Mouse (Mus musculus) forebrain, embryonic 12.5 days (tissue): ENCODE data around the gene Gnat1. TPM values are rescaled to one million over a fixed set of nuclear protein-coding genes. Genes with fewer than 3 reads are reported as not detected.
"Not testable (repeated sequence)": the region's sequence is repeated elsewhere in the genome, so short reads cannot be mapped to it uniquely, and the experiment has no call there.

ENCODE experiments used
- ATAC-seq: fragments of 200-750 bp; cut with Nextera tagmentation; 2 replicates; pipeline ENCODE4 v1.8.0; 2017; ENCODE audit warnings: moderate TSS enrichment; ENCODE audit not compliant: low FRiP score
- H3K27ac ChIP-seq: fragments of 300-500 bp; sonication (generic); 2 replicates; pipeline ENCODE4 v1.5.1; 2016; ENCODE audit warnings: mild to moderate bottlenecking
- H3K27me3 ChIP-seq: fragments of 300-500 bp; sonication (generic); 2 replicates; pipeline ENCODE4 v1.6.1; 2016; ENCODE audit warnings: mild to moderate bottlenecking
- H3K36me3 ChIP-seq: fragments of 300-500 bp; sonication (generic); replicated peaks from 2 replicates; pipeline ENCODE4 v1.6.1; 2016; ENCODE audit warnings: mild to moderate bottlenecking
- H3K4me1 ChIP-seq: fragments of 300-500 bp; sonication (generic); 2 replicates; pipeline ENCODE4 v1.6.1; 2016
- H3K4me2 ChIP-seq: fragments of 300-500 bp; sonication (generic); 2 replicates; pipeline ENCODE4 v1.6.1; 2016; ENCODE audit warnings: mild to moderate bottlenecking, moderate library complexity
- H3K4me3 ChIP-seq: fragments of 300-500 bp; sonication (generic); replicated peaks from 2 replicates; pipeline ENCODE4 v1.5.1; 2016; ENCODE audit warnings: mild to moderate bottlenecking
- H3K9ac ChIP-seq: fragments of 300-500 bp; sonication (generic); 2 replicates; pipeline ENCODE4 v1.6.1; 2016; ENCODE audit warnings: mild to moderate bottlenecking
- H3K9me3 ChIP-seq: fragments of 300-500 bp; sonication (generic); 2 replicates; pipeline ENCODE4 v1.6.1; 2016
- WGBS: fragments of 180-500 bp; shearing (Covaris S2); methylation state at CpG from one replicate; pipeline ENCODE4 v1.1.7; 2016; 5-methylcytosine and 5-hydroxymethylcytosine counted together
- polyA plus RNA-seq: library from polyadenylated mRNA; unstranded; fragments of >200 nt; fragmentation: Nextera tagmentation; extraction: Ambion mirVana; gene quantifications from 2 replicates; pipeline ENCODE4 v1.2.1, GENCODE M21; 2016

Gnat1 gene
- polyA plus RNA-seq, 1 experiment from 2014 or later = 2.1 TPM

- 0 out of 2 replicates have a peak overlapping the region, but pooled peaks have one; percentile 8 for H3K27ac ChIP-seq
- no peak overlapping the region for H3K4me3 ChIP-seq
- ATAC-seq = no peak
- H3K27me3 ChIP-seq = peaks cover 14% of the 10 kb centered on the region
- H3K4me2 ChIP-seq = no peak overlapping the region
- peaks cover 18% of the 10 kb centered on the region for H3K36me3 ChIP-seq
- whole genome bisulfite sequencing = 93% methylated on average over 20 of the region's 20 CpGs
- no peaks in the 10 kb centered on the region for H3K4me1 ChIP-seq
- H3K9ac ChIP-seq = no peak overlapping the region
- no peaks in the 10 kb centered on the region for H3K9me3 ChIP-seq
Observed at GRCm38 (mm10) chr9:107682405-107682804, 2.9 kb upstream of the Gnat1 start.

- Histone ChIP-seq H3K27me3 (peaks cover 48% of the 10 kb centered on the region), H3K4me1 (peaks cover 16% of the 10 kb centered on the region), H3K4me2 (no peak overlapping the region), H3K27ac (no peak overlapping the region), H3K4me3 (no peak overlapping the region), H3K36me3 (peaks cover 5% of the 10 kb centered on the region), H3K9me3 (no peaks in the 10 kb centered on the region), H3K9ac (no peak overlapping the region)
- no peak for ATAC-seq
- 97% methylated on average over 2 of the region's 2 CpGs for WGBS
Observed at GRCm38 (mm10) chr9:107678861-107679260, 651 bp downstream of the Gnat1 start.

DNA sequence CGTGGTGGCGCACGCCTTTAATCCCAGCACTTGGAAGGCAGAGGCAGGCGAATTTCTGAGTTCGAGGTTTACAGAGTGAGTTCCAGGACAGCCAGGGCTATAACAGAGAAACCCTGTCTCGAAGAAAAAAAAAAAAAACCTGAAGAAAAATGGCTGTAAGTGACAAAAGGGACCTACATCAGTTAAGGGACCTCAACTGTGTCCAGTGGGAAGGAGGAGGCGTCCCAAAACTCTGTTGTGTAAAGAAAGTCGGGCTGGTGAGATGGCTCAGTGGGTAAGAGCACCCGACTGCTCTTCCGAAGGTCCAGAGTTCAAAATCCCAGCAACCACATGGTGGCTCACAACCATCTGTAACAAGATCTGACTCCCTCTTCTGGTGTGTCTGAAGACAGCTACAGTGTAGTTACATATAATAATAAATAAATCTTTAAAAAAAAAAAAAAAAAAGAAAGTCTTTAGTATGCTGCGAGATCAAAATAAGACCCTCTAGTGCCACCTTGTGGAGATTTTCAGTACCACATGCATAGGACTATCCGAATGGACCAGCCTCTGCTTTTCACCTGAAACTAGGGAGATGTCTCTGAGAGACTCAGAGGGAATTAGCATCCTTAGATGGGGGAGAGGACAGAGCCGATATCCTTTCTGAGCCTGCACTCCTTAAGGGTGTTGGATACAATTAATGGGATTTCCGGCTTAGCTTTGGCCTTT is 1.5 kb downstream of the Gnat1 start:
- Histone ChIP-seq H3K27me3 (peaks cover 51% of the 10 kb centered on the region), H3K4me1 (peaks cover 16% of the 10 kb centered on the region)
- not testable (repeated sequence) for H3K9me3 ChIP-seq, H3K27ac ChIP-seq, H3K4me3 ChIP-seq, ATAC-seq, H3K4me2 ChIP-seq, H3K9ac ChIP-seq, H3K36me3 ChIP-seq
- WGBS = 39% methylated on average over 14 of the region's 14 CpGs

- H3K9me3 ChIP-seq = no peaks in the 10 kb centered on the region
- peaks cover 51% of the 10 kb centered on the region for H3K27me3 ChIP-seq
- peak overlapping the region; percentile 67; the same call in 1 of the 2 replicates for H3K4me2 ChIP-seq
- no peak overlapping the region for H3K9ac ChIP-seq
- no peak overlapping the region for H3K27ac ChIP-seq
- H3K4me3 ChIP-seq = no peak overlapping the region
- no peaks in the 10 kb centered on the region for H3K36me3 ChIP-seq
- 21% methylated on average over 17 of the region's 17 CpGs for WGBS
- no peak for ATAC-seq
- peaks cover 16% of the 10 kb centered on the region for H3K4me1 ChIP-seq
Observed at GRCm38 (mm10) chr9:107677091-107677784, 2.3 kb downstream of the Gnat1 start.

- H3K4me2 ChIP-seq = peak overlapping the region; percentile 67
- peak overlapping the region; percentile 36 for H3K4me3 ChIP-seq
- H3K27ac ChIP-seq = no peak overlapping the region
- peaks cover 16% of the 10 kb centered on the region for H3K4me1 ChIP-seq
- H3K27me3 ChIP-seq = peaks cover 51% of the 10 kb centered on the region
- WGBS = 2% methylated on average over 24 of the region's 25 CpGs
- H3K36me3 ChIP-seq = no peaks in the 10 kb centered on the region
- H3K9me3 ChIP-seq = no peaks in the 10 kb centered on the region
- peak; percentile 49 for ATAC-seq
- H3K9ac ChIP-seq = peak overlapping the region; percentile 40
Observed at GRCm38 (mm10) chr9:107676302-107676701, 3.2 kb downstream of the Gnat1 start.

GRCm38 (mm10) chr9:107675671-107676301 is 3.7 kb downstream of the Gnat1 start:
- Histone ChIP-seq H3K9ac (peak overlapping the region; percentile 40), H3K27ac (no peak overlapping the region), H3K9me3 (no peaks in the 10 kb centered on the region), H3K4me3 (peak overlapping the region; percentile 36), H3K27me3 (peaks cover 51% of the 10 kb centered on the region), H3K4me1 (peaks cover 16% of the 10 kb centered on the region), H3K4me2 (peak overlapping the region; percentile 67), H3K36me3 (no peaks in the 10 kb centered on the region)
- ATAC-seq = peak; percentile 67
- under 1% methylated on average over 39 of the region's 39 CpGs for WGBS

DNA sequence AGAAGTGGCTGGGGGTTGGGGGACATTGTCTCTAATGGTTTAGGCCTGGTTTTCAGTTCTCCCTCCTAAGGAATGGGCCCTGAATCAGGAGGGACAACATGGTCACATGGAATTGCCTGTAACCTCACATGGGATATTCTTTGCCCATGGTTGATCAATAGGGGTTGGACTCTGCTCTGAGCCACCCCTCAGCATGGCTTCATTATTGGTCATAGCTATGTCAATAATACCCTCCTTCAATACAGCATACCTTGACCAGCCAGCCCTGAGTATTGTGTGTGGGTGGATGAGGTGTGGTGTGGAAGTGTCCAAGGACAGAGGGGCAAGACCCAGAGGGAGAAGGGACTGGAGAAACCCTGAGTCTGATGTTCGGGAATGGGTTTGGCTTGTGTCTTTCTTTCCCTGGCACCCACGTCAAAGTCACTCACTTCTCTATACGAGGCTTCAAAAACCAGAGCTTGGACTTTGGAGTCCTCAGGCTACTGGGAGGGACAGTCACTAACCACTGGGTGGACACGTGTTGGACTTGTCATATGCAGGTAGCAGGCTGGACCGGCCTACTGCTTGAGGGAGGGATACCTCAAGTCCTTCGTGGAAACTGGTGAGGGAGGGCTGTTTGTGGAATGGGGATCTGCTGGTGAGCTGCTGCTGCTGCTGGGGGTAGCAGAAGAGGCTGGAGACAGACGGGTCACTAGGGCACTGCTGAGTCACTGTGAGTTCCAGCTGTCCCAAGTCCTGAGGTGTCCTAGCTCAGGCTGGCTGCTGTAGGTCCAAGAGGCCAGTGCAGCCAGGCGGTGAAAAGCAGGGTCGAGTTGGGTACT is 4.7 kb downstream of the Gnat1 start:
- H3K27me3 ChIP-seq = peaks cover 52% of the 10 kb centered on the region
- H3K36me3 ChIP-seq = no peaks in the 10 kb centered on the region
- no peak overlapping the region for H3K4me2 ChIP-seq
- H3K27ac ChIP-seq = no peak overlapping the region
- no peaks in the 10 kb centered on the region for H3K9me3 ChIP-seq
- ATAC-seq = no peak
- H3K4me1 ChIP-seq = peaks cover 23% of the 10 kb centered on the region
- WGBS = 55% methylated on average over 9 of the region's 9 CpGs
- H3K4me3 ChIP-seq = no peak overlapping the region
- H3K9ac ChIP-seq = no peak overlapping the region

GRCm38 (mm10) chr9:107670259-107670658 is 9.3 kb downstream of the Gnat1 start:
- ATAC-seq = no peak
- Histone ChIP-seq H3K9ac (no peak overlapping the region), H3K9me3 (no peaks in the 10 kb centered on the region), H3K4me3 (no peak overlapping the region), H3K27me3 (peaks cover 61% of the 10 kb centered on the region), H3K4me1 (peaks cover 41% of the 10 kb centered on the region), H3K27ac (no peak overlapping the region), H3K36me3 (no peaks in the 10 kb centered on the region), H3K4me2 (no peak overlapping the region)
- 65% methylated on average over 5 of the region's 5 CpGs for WGBS

- H3K27ac ChIP-seq = no peak within 1 kb of the TSS
- H3K4me2 ChIP-seq = no peak within 1 kb of the TSS
- no peak within 1 kb of the TSS for H3K4me3 ChIP-seq
- ATAC-seq = no peak
- H3K9ac ChIP-seq = no peak within 1 kb of the TSS; the same call in 1 of the 2 replicates
- peaks cover 57% of the 10 kb centered on the region for H3K27me3 ChIP-seq
- peaks cover 39% of the 10 kb centered on the region for H3K4me1 ChIP-seq
- no peaks in the 10 kb centered on the region for H3K9me3 ChIP-seq
- no peaks in the 10 kb centered on the region for H3K36me3 ChIP-seq
- 88% methylated on average over 9 of the region's 9 CpGs for WGBS
Observed at GRCm38 (mm10) chr9:107669480-107669945, 10.0 kb downstream of the Gnat1 start, which contains the start of gene Slc38a3. TSS of gene Slc38a3 (minus strand) at chr9:107669530.

DNA sequence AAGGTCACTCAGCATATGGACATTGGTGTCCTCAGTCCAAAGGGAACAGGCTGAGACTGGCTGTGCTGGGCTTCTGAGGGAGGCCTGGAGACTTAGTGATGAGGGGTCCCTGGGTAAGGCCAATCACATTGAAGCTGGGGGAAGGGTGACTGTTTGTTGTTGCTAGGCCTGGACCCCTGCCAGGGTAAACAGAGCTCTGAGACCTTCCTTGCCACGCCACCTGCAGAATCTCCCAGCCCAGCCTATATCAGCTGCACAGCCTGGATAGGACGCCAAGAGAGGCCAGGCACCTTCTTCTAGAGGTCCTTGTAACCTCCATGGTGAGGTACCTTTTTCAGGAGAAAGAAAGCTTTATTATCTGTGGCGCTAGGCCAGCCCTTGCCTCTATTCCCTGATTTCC is 10.6 kb downstream of the Gnat1 start:
- no peaks in the 10 kb centered on the region for H3K36me3 ChIP-seq
- H3K27ac ChIP-seq = no peak overlapping the region
- 66% methylated on average over 3 of the region's 3 CpGs for WGBS
- H3K9me3 ChIP-seq = no peaks in the 10 kb centered on the region
- H3K27me3 ChIP-seq = peaks cover 53% of the 10 kb centered on the region
- H3K9ac ChIP-seq = no peak overlapping the region
- H3K4me2 ChIP-seq = no peak overlapping the region
- no peak for ATAC-seq
- H3K4me3 ChIP-seq = no peak overlapping the region
- peaks cover 41% of the 10 kb centered on the region for H3K4me1 ChIP-seq

DNA sequence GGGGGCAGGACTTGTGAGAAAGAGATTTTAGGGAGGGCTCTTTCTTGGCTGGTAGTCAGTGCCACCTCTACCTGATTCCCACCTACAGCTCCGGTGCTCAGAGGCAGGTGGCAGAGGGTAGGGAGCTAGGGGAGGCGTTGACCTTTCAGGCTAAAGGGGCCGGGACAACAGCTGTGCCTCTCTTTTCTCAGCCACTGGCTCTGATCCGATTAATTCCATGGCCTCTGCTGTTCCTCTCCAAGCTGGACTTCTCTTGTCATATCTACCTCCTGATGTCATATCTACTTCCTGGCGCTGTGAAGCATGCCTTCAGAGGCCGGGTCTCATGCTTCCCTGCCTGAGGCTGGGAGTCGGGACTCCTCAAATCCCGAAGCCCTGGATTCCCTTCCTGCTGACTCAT is 11.5 kb downstream of the Gnat1 start:
- peaks cover 49% of the 10 kb centered on the region for H3K27me3 ChIP-seq
- H3K4me3 ChIP-seq = no peak overlapping the region
- H3K36me3 ChIP-seq = no peaks in the 10 kb centered on the region
- 26% methylated on average over 8 of the region's 8 CpGs for WGBS
- no peak for ATAC-seq
- no peaks in the 10 kb centered on the region for H3K9me3 ChIP-seq
- H3K9ac ChIP-seq = 0 out of 2 replicates have a peak overlapping the region, but pooled peaks have one; percentile 57
- H3K4me2 ChIP-seq = peak overlapping the region; percentile 83; the same call in 1 of the 2 replicates
- no peak overlapping the region for H3K27ac ChIP-seq
- peaks cover 50% of the 10 kb centered on the region for H3K4me1 ChIP-seq
